Mouse (Mus musculus): ENCODE measurements around the gene Tatdn3. TPM values are rescaled to one million over a fixed set of nuclear protein-coding genes. Genes with fewer than 3 reads are reported as not detected.

The Tatdn3 gene
- 13.1 and 14.7 TPM in 2 replicates for polyA plus RNA-seq (2015; fragmentation: Nextera tagmentation; extraction: Ambion mirVana)

GRCm38 (mm10) chr1:191062781-191063485 lies at the start of gene Tatdn3, which contains the start of gene Nsl1:
Gene Tatdn3, minus strand, starts transcription at chr1:191062932.
Gene Nsl1, plus strand, starts transcription at chr1:191063012.
- Histone ChIP-seq H3K36me3 (peaks cover 12% of the 10 kb centered on the region), H3K4me2 (peak within 1 kb of the TSS; percentile 71), H3K4me1 (peaks cover 15% of the 10 kb centered on the region), H3K27ac (peak within 1 kb of the TSS; percentile 60), H3K9ac (peak within 1 kb of the TSS; percentile 76), H3K4me3 (peak within 1 kb of the TSS; percentile 79), H3K9me3 (no peaks in the 10 kb centered on the region), H3K27me3 (no peaks in the 10 kb centered on the region)
- ATAC-seq (ENCODE audit: borderline replicate concordance, extremely low read depth, low FRiP score, low TSS enrichment), result peak; percentile 87
- WGBS, result under 1% methylated on average over 56 of the region's 56 CpGs

DNA sequence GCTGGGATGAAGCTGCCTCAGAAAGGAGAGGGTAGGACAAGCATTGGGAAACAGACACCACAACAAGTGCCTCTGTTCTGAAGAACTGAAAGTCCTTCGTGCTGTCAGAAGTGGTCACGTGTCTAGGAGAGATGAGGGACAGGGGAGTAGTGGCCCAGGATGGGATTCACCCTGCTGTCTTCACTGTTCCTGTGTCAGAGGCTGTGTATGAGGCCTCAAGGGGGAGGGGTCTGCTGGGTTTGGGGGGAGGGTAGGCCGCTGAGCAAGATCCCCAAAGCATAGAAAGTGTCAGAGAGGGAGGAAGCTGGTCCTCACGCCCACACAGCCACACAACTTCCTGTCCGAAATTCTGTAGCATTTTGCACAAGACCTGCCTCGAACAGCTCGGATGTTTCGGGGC lies 48.4 kb upstream of the Tatdn3 start:
- Histone ChIP-seq H3K4me3 (no peak overlapping the region), H3K27ac (peak overlapping the region; percentile 11; the same call in 1 of the 2 replicates), H3K4me1 (peaks cover 7% of the 10 kb centered on the region), H3K4me2 (no peak overlapping the region), H3K27me3 (no peaks in the 10 kb centered on the region), H3K36me3 (no peaks in the 10 kb centered on the region), H3K9ac (no peak overlapping the region), H3K9me3 (no peaks in the 10 kb centered on the region)
- 32% methylated on average over 8 of the region's 8 CpGs for WGBS
- ATAC-seq (ENCODE audit: borderline replicate concordance, extremely low read depth, low FRiP score, low TSS enrichment), result 0 out of 2 replicates have a peak, but pooled peaks have one; percentile 37

DNA sequence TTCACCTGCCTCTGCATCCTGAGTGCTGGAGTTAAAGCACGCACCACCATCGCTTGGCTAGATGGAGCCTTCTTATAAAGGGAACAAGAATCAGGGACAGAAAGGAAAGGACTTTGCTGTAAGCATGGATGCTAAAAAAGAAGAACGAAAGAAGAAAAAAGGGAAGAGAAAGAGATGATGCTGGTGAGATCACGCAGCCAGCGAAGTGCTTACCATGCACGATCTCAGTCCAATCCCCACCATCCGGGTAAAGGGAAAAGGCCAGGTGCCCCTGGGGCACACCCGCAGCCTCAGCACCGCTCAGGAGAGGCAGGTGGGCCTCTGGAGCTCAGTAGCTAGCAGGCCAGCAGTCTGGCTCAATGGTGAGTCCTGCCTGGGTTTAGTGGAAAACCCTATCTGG lies 47.2 kb upstream of the Tatdn3 start:
- Histone ChIP-seq H3K4me3 (no peak overlapping the region), H3K9ac (no peak overlapping the region), H3K36me3 (no peaks in the 10 kb centered on the region), H3K4me1 (peaks cover 7% of the 10 kb centered on the region), H3K9me3 (no peaks in the 10 kb centered on the region), H3K27me3 (no peaks in the 10 kb centered on the region), H3K4me2 (no peak overlapping the region), H3K27ac (no peak overlapping the region)
- whole genome bisulfite sequencing, result 87% methylated on average over 9 of the region's 9 CpGs
- no peak for ATAC-seq (ENCODE audit: borderline replicate concordance, extremely low read depth, low FRiP score, low TSS enrichment)

DNA sequence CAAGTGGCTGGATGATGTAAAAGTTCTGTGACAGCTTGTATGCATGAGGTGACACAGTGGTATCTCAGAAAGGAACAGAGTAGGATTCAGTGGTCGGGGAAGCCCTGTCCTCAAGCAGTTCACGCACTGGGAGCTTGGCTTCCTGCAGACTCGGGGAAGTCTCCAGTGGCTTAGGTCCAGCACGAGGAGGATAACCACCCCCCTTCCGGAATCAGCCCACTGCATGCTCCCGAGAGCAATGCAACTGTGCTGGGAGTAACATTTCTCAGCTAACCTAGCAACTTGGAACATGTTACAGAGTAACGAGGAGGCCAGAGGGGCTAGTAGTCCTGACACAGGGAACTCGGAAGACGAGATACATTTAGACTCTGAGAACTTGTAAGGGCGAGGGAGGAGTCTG lies 44.6 kb upstream of the Tatdn3 start:
- H3K4me1 ChIP-seq, result peaks cover 7% of the 10 kb centered on the region
- H3K27me3 ChIP-seq, result no peaks in the 10 kb centered on the region
- ATAC-seq (ENCODE audit: borderline replicate concordance, extremely low read depth, low FRiP score, low TSS enrichment), result no peak
- no peaks in the 10 kb centered on the region for H3K9me3 ChIP-seq
- no peak overlapping the region for H3K4me3 ChIP-seq
- no peak overlapping the region for H3K27ac ChIP-seq
- no peaks in the 10 kb centered on the region for H3K36me3 ChIP-seq
- 53% methylated on average over 10 of the region's 10 CpGs for WGBS
- no peak overlapping the region for H3K4me2 ChIP-seq
- H3K9ac ChIP-seq, result no peak overlapping the region

GRCm38 (mm10) chr1:191105246-191105645 lies 42.5 kb upstream of the Tatdn3 start:
- 71% methylated on average over 9 of the region's 9 CpGs for WGBS
- Histone ChIP-seq H3K27ac (no peak overlapping the region), H3K9ac (no peak overlapping the region), H3K4me2 (no peak overlapping the region), H3K4me1 (no peaks in the 10 kb centered on the region), H3K9me3 (no peaks in the 10 kb centered on the region), H3K27me3 (no peaks in the 10 kb centered on the region), H3K4me3 (no peak overlapping the region), H3K36me3 (no peaks in the 10 kb centered on the region)
- ATAC-seq (ENCODE audit: borderline replicate concordance, extremely low read depth, low FRiP score, low TSS enrichment), result no peak

- no peak for ATAC-seq (ENCODE audit: borderline replicate concordance, extremely low read depth, low FRiP score, low TSS enrichment)
- peaks cover 14% of the 10 kb centered on the region; the same call in 1 of the 2 replicates for H3K27me3 ChIP-seq
- H3K4me1 ChIP-seq, result peaks cover 12% of the 10 kb centered on the region
- no peaks in the 10 kb centered on the region for H3K9me3 ChIP-seq
- WGBS, result 76% methylated on average over 15 of the region's 15 CpGs
- no peak overlapping the region for H3K4me3 ChIP-seq
- H3K4me2 ChIP-seq, result no peak overlapping the region
- H3K9ac ChIP-seq, result no peak overlapping the region
- no peaks in the 10 kb centered on the region for H3K36me3 ChIP-seq
- no peak overlapping the region for H3K27ac ChIP-seq
Measured at GRCm38 (mm10) chr1:191102730-191103370, 40.1 kb upstream of the Tatdn3 start.

GRCm38 (mm10) chr1:191099772-191100291 lies 37.1 kb upstream of the Tatdn3 start:
- 47% methylated on average over 5 of the region's 5 CpGs for WGBS
- H3K9me3 ChIP-seq, result no peaks in the 10 kb centered on the region
- no peak overlapping the region for H3K4me3 ChIP-seq
- ATAC-seq (ENCODE audit: borderline replicate concordance, extremely low read depth, low FRiP score, low TSS enrichment), result no peak
- no peak overlapping the region for H3K27ac ChIP-seq
- peaks cover 23% of the 10 kb centered on the region for H3K4me1 ChIP-seq
- no peaks in the 10 kb centered on the region for H3K36me3 ChIP-seq
- H3K9ac ChIP-seq, result no peak overlapping the region
- H3K4me2 ChIP-seq, result no peak overlapping the region
- H3K27me3 ChIP-seq, result peaks cover 14% of the 10 kb centered on the region; the same call in 1 of the 2 replicates

GRCm38 (mm10) chr1:191099114-191099513 lies 36.4 kb upstream of the Tatdn3 start:
- H3K4me3 ChIP-seq, result peak overlapping the region; percentile 70
- 27% methylated on average over 5 of the region's 5 CpGs for WGBS
- H3K27me3 ChIP-seq, result peaks cover 14% of the 10 kb centered on the region; the same call in 1 of the 2 replicates
- peak overlapping the region; percentile 100 for H3K4me2 ChIP-seq
- no peak for ATAC-seq (ENCODE audit: borderline replicate concordance, extremely low read depth, low FRiP score, low TSS enrichment)
- H3K27ac ChIP-seq, result no peak overlapping the region
- H3K4me1 ChIP-seq, result peaks cover 23% of the 10 kb centered on the region
- no peaks in the 10 kb centered on the region for H3K36me3 ChIP-seq
- H3K9ac ChIP-seq, result no peak overlapping the region
- no peaks in the 10 kb centered on the region for H3K9me3 ChIP-seq

DNA sequence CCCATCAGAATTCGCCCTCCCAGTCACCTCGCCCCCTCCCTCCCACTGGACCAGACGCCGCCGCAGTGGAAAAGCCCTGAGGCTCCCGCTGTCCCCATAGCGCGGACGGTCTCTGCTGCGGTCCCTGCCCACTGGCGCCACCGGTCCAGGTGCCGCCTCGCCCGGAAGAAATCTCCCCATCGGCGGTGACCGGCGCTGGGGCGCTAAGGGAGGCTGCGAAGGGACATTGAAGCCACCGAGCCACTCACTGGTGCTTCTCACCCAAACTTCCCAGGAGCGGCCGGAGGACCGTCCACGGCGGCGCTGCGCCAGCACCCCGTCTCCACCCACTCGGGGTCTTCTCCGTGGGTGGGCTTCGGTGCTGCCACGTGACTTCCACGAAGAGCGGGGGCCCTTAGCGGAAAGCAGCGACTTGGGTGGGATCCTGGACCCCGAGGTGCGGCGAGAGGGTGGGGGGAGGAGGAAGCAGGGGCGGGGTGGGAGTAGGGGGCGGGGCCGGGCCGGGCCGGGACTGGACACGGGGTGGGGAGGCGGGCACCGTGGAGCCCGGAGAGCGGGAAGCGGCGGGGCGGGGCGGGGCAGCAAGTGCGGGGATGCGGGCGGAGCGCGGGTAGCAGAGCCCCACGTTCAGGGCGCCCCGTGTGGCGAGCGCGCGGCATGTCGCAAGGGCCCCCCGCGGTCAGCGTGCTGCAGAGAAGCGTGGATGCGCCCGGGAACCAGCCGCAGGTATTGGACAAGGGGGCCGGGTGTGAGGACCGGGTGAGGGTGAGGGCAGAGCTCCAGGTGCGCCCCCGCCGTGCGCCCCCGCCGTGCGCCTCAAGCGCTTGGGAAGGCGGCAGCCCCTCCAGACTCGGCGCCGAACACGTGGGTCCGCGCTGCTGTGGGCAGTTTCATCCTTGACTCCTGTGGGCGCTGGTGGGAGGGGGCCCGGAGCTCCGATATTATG lies 35.3 kb upstream of the Tatdn3 start, which contains the start of gene Batf3:
TSS of gene Batf3 (plus strand) at position 46 of the 946 bp plus-strand sequence.
- ATAC-seq (ENCODE audit: borderline replicate concordance, extremely low read depth, low FRiP score, low TSS enrichment), result peak; percentile 67; the same call in 1 of the 2 replicates
- no peak within 1 kb of the TSS; the same call in 1 of the 2 replicates for H3K27ac ChIP-seq
- peak within 1 kb of the TSS; percentile 59 for H3K9ac ChIP-seq
- no peaks in the 10 kb centered on the region for H3K36me3 ChIP-seq
- H3K4me2 ChIP-seq, result peak within 1 kb of the TSS; percentile 100
- H3K9me3 ChIP-seq, result no peaks in the 10 kb centered on the region
- peak within 1 kb of the TSS; percentile 70 for H3K4me3 ChIP-seq
- H3K27me3 ChIP-seq, result peaks cover 14% of the 10 kb centered on the region; the same call in 1 of the 2 replicates
- H3K4me1 ChIP-seq, result peaks cover 26% of the 10 kb centered on the region
- WGBS, result 0% methylated on average over 64 of the region's 95 CpGs

DNA sequence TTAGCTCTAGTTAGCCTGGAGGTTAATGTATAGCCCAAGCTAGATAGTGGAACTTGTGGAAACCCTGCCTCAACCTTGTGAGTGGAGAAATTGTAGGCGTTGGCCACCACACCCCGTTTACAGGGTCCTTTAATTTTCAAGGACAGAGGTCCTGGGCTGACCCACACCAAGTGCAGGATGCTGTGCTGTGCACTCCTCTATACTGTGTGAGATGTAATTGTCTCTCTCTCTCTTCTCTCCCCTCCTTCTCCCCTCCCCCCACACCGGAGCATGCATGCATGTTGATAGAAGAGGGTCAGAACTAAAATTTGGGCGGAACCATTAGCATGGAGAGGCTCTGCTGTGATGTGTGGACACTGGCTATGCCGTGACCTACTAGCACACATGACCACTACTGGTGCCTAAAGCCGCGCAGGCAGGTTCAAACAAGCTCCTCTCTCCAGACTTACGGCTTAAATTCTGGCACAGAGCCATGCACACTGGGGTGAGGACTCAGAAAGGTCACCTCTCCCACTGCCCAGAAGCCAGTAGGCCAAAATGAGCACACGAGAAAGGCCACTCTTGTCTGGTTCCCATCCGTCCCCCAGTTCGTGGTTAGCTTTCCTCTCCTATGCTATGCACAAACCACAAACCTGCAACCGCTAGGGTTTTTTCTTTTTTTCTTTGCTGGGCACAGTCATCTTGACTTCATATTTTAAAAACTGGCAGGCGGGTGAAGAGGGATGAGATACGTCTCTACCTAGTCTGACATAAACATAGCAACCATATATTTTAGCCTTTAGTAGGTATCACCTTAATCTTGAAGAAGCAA lies 34.3 kb upstream of the Tatdn3 start:
- H3K27me3 ChIP-seq, result peaks cover 14% of the 10 kb centered on the region; the same call in 1 of the 2 replicates
- no peaks in the 10 kb centered on the region for H3K36me3 ChIP-seq
- H3K4me2 ChIP-seq, result peak overlapping the region; percentile 100
- H3K9me3 ChIP-seq, result no peaks in the 10 kb centered on the region
- H3K9ac ChIP-seq, result no peak overlapping the region; the same call in 1 of the 2 replicates
- no peak overlapping the region for H3K27ac ChIP-seq
- H3K4me1 ChIP-seq, result peaks cover 34% of the 10 kb centered on the region
- H3K4me3 ChIP-seq, result peak overlapping the region; percentile 70
- 35% methylated on average over 14 of the region's 14 CpGs for WGBS
- no peak for ATAC-seq (ENCODE audit: borderline replicate concordance, extremely low read depth, low FRiP score, low TSS enrichment)
